Mouse (Mus musculus) liver (tissue): ENCODE measurements around the gene Tpst2.

Experiments
- DNase-seq: peaks from one replicate; pipeline ENCODE4 v3.0.0-alpha.2; 2020; ENCODE audit warnings: mixed read lengths

Gene Tpst2

DNA sequence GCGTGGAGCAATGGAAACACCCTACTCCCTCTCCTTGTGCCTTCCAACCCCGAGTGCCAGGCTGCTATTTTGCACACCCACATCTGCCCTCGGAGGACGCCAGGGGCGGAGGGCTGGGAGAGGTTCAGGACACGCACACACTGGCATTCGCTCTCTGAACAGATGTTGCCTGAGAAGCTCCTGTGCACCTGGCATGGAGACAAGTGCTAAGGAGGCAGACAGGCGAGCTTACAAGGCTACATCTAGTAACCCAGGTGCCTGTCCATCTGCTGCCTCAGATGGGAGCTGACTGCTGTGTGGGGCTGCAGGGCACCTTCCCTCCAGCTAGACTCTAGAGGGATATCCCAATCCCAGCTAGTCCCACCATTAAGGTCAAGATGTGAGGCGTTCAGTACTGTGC, 20.0 kb upstream of the Tpst2 start:
- DNase-seq: no peak

DNA sequence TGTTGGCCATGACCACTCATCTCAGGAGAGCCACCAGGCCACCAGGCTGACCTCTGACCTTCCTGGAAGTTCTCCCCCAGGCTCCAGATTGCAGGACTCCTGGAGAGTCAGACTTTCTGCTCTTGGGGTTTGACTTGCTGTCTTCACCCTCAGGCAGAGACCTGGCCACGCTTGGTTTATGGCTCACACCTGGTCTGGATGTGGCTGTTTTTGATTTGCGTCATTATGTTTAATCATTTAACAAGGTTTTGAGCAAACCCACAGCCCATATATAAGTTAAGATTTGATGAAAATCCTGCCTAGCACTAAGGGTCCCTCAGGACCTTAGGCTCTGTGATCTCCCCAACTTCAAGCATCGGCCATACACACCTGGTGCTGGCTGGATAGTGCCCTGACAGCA, 18.6 kb upstream of the Tpst2 start:
- no peak for DNase-seq

DNA sequence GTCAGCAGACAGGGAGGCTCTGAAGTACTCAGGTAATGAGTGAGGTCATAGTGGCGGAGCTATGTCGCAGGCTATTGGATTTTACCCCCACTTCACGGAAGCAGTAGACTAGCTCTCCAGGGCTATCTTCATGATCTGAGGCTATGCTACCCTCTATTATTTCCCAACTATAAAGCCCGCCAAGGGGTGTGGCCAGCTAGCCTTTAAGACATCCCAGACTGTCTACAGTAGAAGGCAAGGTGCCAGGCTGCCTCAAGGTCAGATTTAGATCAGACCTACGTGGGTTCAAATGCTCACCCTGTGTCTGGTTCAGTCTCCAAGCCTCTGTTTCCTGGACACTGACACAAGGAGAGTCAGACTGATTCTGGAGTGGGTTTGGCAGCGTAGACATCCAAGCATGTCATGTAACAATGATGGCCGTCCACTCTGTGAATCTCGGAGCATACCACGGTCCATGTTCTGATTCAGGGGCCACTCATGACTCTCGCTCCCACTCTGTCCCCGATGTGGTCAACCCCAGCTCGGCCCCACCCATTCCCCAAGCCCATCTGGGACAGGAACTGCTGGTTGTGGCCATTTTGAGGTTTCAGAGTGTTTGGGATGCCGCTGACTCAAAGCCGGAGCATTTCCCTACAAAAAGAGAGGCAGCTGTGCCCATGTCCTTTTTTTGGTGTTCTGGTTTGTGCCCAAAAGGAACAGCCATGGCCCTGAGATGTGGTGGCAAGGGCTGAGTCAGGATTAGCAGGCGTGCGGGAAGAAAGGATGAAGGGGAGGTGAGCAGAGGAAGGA, 16.4 kb upstream of the Tpst2 start:
- DNase-seq: no peak

DNA sequence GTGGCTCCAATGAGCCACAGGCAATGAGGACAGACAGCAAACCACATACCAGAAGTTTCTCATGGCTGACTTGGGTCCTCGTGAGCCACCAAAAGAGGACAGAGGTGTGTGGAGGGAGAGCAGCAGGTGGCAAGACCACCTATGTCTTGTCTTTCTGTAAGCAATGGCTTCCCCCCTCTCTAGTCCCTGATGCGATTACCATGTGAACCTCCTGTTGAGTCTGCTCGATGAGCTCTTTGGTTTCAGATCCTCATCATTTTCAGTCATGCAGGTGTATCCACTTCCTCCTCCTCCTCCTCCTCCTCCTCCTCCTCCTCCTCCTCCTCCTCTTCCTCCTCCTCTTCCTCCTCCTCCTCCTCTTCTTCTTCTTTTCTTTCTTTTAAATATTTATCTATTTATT, 15.7 kb upstream of the Tpst2 start:
- no peak for DNase-seq

DNA sequence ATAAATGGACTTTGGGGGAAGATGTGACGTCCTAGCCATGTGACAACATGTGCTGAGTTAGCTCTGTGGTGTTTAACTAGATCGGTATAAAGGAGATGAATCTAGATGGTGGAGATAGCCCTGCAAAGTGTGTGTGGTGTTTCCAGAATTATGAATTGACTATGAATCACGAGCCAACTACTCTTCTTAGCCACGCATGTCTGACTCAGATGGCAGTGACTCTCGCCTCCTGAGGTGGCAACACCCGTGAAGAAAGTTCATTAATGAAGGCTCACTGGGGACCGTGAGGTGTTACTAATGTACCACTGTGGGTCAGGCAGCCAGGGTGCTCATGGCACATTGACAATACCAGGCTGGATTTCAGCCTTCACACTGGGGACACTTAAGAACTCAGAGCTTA, 12.4 kb upstream of the Tpst2 start:
- DNase-seq: no peak

DNA sequence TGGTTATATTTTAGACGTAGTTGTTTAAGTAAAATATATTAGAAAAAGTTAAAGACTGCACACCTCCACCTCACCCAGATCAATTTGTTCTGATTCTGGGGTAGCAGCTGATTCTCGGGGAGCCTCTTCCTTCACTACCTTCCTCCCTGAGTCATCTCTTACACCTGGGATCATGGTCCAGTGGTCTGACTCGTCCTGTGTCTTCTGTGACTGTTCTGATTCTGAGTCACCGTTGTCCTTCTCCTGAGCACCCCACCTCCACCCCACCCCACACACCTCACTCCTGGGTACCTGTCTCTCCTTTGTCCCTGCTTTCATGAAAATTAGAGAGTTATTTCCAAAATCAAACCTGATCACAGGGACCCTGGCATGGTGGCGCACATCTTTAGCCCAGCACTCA, 11.4 kb upstream of the Tpst2 start:
- no peak for DNase-seq

DNA sequence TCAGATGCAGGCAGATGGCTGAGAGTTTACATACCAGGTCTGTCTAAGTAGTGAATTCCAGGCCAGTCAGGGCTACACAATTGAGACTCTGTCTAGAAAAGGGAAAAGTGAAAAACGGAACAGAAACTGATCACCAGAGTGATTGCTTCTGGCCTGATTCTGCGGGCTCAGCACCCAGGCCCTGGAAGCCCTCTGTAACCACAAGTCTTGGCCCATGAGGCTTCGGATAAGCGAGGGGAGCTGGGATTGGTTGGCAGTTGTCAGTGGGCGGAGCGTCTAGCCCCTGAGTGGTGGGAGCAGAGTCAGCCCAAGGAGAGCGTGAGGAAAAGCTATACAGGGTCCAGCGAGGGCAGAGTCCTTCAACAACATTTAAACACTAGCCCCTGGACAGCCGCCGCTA, 11.0 kb upstream of the Tpst2 start:
- peak; percentile 69 for DNase-seq

DNA sequence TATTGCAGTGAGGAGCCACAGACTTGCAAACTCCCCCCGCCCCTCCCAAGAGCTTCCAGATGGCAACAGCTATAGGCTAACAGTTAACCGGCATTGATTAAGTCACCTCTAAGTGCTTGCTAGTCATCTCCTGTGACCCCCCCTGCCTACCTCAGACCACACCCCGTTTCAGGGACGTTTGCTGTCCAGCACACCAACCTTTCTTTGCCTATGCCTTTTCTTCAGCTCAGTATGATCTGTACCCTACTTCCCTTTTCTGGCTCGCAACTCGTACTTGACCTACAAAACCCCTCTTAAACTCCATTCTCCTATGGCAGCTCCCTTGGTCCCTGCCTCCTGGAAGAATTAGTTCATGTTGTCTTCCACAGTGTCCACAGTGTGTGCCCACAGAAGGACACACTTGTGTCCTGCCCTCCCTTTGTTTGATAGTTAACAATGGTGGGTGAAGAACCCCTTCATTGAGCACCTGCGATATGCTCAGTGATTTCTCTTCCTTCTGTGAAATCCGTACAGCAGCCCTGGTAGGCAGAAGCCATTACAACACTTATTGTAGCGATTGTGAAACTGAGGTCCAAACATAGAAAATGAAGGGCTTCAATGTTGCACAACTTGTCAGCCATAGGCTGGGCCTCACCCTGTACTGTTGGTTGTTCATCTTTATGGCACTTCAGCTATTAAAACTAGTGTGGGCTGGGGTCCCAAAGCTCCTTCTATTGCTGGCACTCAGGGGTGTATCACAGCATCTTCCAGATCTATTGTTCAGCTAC, 10.3 kb upstream of the Tpst2 start:
- no peak for DNase-seq

DNA sequence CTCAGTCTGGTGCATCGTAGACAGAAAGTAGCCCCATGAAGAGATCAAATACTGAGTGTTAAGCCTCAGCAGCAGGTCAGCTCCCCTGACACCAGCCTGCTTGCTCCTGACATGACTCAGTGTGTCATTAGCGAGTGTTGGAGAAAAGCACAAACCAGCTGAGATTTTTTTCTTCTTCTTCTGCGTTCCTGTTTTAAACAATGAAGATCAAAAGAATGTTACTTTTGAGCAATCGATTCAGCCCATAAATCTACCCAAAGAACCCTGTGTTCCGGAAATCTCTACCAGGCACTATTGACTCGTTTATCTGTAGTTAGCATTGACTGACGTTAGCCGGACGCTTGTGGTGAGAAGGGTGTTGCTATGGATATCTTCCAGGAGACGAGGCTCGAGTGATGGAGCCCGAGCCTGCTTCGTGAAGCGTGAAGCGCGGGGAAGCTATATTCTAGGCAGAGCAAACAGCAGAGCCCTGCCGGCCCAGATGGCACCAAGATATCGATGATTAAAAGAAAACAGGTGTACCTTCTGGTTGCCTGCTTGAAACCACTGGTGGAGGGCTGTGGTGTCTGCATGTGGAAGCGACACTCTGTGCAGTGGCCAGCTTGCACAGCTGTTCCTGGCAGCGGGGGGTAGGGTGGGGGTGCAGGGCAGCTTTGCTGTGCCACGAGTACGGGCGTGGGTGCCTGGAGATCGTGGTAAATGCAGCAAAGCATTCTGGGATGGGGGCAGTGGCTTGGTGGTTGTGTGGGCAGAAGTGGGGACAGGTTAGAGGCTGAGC, 5.5 kb upstream of the Tpst2 start:
- DNase-seq: no peak

DNA sequence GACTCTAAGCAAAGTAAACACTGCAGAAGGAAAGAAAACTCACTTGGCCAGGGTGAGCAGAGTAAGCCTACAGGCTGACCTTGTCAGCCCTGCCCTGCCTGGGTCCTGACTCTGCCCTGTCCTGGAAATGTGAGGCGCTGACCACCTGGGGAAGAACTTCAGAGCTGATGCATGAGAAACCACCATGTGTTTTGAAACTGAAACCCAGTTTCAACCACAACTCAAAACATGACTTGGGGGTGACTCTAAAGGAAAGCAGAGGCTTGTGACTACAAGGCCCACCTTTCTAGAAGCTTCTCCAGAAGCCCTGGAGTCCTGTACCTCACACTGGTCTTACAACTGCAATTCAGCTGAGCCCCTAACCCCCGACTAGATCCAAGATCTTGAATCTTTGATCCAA, 3.6 kb upstream of the Tpst2 start:
- no peak for DNase-seq

DNA sequence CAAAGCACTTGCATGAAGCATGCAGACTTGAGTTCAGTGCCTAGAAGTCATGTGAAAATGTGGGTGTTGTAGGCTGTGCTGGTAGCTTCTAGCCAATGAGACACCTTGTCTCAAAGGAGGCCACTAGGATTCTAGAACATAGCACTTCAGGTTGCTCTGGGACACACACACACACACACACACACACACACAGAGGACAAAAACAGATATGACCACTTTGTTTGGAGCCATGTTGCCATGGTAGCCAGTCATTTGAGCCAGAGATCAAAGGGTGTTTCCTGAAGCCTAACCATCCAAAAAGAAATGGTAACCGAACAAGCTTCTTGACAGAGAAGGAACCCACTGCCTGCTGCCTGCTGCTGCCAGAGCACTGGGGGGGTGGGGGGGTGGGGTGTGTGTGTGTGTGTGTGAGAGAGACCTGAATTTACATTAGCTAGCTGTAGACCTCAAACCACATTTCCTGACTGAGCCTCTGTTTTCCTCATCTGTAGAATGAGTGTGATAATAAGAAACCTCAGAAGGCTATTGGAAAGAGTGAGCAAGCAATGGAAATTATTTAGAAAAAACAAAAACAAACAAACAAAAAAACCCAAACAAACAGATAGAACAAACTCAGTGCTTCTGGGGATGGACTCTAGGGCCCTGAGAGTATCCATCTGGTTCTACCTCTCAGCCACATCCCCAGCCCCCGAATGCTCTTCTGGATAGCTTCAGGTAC, 2.6 kb upstream of the Tpst2 start:
- DNase-seq: no peak

DNA sequence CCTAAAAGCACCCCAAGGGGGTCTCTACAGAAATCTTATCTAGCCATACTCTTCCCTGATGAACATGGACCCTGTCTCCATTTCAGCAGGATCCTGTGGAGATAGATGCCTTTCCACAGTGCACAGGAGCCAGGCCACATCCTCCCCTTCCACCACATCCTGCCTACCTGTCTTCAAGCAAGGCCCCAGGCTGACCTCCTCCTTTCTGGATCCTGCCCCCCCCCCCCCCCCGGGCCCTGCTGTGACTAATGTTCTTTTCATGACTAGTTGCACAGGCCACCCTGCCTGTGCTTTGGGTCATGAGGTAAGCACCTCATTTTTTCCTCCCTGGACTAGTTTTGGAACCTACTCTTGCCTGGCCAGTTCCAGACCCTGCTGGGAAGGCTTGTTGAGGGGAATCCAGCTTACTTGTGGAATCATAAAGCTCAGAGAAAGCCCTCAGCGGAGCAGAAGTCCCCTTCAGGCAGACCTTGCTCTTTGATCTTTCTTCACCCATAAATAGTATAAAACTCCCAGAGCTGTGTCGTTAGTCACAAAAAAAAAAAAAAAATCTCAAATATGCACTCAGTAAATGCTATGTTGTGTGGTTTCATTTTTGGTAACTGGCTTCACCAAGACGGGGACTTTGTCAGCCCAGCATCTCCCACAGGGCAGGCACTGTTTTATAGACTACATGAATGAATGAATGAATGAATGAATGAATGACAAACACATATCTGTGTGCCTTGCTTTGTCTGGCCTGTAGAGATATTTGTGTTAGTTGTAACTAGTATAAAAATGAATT, 1.3 kb upstream of the Tpst2 start:
- DNase-seq: no peak

DNA sequence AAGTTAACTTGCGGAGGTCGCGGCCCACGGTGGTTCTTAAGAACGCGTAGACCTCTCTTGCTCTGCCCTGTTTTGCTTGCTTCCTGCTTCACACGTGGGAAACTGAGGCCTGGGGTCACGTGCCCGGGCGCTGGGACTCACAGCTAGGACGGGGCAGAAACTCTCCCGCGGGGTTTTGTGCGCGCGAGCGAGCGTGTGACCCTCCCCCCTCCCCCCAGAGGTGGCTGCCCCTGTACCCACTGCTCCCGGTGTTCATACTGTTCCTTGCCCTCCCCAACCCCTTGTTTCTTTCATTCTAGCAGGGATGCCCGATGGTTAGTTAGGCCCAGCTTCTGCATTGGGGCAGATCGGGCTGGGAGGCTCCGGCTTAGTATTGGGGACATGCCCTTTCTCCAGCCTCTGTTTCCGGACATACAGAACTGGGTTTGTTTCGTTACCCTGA, 437 bp downstream of the Tpst2 start:
- no peak for DNase-seq

DNA sequence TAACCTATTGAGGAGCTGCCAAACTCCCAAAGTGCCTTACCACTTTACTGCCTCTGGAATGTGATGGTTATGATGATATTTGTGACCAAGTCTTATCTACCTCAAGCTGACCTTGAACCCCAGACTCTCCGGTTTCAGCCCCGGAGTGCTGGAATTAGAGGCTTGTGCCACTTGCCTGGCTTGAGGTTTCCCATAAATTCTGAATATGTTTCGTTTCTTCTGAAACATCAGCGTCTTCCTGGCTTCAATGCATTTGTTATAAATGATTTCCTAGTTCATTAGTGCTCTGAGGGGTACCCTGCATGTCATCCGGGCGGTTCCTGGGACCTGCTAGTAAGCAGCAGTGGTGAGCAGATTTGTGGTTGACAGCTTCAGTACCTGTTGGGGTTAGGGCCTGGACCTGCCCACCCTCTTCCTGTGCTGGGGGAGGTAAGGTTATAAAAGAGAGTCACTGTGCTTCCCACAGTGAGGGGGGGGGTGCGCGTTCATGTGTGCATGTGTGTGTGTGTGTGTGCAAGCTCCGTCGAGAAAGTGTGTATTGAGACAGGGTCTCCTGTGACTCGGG, 1.5 kb downstream of the Tpst2 start:
- no peak for DNase-seq

DNA sequence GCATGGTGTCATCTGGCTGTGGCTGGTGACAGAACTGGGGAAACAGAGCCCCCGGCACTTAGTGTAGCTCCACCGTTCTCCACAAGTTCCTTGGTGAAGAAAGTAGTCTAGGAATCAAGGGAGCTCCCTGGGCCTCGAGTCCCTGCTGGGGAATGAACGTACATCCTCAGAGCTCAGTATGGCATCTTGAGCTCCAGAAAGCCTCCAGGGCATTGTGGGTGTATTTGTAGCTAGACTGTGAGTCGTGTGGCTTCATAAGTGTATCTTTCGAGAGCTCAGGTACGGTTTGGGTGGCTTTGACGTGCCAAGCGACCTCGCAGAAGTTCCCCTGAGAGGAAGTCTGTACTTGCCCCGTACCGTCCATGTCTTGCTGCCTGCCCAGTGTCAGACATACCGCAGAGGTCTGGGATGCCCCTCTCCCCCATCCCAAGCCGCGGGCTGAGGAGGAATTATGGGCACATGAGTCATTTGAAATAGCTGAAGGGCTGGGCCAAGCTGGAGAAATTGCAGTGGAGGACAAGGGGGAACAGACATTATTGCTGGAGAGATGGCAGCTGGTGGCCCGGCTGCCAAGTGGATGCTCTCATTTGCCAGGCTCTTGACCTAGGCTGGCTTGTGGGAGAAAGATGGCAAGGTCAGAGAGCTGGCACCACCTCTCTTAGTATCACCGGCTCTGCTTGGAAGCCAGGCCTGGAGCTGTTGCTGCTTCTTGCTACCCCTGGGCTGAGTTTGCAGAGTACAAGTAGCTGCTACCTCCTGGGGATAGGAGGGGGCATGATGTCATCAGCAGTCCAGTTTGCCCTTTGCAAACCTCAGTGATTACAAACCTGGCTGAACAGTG, 2.9 kb downstream of the Tpst2 start:
- DNase-seq: no peak

DNA sequence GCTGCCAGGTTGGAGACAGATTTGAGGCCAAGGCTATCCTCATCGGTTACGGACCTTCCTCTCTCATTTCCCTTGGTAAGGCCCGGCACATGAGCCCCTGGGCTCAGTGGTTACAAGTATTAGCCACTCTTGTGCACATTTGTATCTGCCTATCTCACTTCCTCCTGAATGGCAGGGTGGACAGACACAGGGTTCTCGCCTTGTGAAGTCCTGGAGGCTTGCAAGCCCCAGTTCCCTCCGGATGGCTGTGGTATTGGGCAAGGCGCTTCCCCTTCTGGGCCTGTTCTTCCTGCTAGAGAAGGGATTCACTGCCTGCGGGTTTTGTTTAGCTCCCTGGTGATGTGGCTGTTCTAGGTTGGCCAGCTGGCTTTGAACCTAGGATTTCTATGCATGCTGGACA, 3.7 kb downstream of the Tpst2 start:
- peak; percentile 43 for DNase-seq

DNA sequence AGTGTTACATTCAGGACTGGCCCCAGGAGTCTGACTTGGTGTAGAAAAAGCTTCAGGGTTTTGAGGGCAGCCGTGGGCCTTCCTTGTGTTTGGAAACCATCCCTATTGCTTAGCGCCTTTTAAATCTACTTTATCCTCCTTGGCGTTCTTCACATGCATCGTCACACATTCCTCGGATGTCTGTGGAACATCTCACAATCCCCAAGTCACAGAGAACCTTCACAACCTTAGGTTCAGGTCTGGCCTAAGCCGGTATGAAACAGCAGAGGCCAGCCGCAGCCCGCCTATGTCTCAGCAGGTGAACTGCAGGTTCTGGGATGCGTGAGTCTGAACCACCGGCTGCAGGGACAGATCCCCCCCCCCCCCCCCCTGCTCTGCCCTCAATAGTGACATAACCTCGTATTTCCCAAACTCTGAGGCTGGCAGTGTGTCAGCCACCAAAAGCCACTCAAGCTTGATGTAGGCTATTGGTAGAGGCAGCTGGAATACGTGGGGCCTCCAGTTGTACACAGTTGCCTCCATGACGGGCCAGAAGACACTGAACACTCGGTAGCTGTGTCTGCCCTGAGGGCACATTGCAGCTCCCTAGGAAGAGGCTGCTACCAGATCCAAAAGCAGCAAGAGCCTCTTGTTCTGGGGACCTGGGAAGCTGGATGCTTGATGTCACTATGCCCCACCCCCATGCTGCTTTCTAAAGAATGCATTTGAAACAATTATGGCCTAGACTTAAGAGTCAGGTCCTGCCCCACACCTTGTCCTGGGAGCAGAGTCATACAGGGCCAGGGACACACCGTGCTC, 4.6 kb downstream of the Tpst2 start:
- no peak for DNase-seq

DNA sequence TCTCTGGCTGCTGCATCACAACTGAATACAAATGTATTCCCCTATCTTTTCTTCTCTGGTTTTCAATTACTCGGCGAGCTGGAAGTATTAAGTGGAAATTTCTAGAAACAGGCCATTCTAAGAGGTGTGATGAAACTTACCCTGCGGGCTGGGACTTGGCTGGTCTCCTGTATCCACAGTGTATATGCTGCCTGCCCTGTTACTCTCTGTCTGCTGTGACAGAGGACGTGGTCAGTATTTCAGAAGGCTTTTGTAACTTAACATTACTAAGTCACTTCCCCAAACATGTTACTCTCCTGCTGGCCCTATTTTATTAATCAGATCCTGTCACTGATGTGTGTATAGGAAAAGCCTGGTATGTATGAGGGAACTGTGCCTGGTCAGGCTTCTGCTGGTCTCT, 5.2 kb downstream of the Tpst2 start:
- no peak for DNase-seq

DNA sequence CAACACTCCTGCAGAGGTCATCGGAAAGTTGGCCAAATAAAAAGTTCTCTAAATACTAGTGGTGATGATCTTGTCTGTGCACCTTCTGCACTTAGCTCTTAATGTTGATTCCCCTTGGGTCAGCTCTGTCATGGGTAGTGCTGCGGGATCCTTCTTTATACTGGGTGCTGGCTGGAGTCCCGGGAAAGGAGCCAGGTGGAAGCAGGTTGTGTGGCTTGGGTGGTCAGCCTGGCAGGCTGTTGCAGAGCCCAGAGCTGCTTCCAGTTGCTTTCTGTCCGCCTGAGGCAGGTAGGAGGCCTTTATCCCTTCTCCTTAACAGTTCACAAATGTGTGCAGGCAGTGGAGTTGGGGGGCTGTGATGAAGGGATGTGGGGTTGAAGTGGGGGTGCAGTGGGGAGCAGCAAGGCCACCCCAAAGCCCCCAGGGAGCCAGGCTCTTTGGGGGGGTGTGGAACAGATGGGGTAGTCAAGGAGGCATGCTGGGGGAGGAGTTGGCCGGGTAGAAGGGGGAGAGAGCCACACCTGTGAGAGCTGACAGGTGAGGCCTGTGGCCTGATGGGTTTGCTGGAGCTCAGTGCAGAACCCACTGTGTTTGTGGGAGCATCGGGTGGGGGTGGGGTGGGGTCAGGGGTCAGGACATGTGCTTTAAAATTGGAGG, 5.8 kb downstream of the Tpst2 start:
- DNase-seq: no peak
